Mouse (Mus musculus): ENCODE results near the gene Arid1b.

DNA sequence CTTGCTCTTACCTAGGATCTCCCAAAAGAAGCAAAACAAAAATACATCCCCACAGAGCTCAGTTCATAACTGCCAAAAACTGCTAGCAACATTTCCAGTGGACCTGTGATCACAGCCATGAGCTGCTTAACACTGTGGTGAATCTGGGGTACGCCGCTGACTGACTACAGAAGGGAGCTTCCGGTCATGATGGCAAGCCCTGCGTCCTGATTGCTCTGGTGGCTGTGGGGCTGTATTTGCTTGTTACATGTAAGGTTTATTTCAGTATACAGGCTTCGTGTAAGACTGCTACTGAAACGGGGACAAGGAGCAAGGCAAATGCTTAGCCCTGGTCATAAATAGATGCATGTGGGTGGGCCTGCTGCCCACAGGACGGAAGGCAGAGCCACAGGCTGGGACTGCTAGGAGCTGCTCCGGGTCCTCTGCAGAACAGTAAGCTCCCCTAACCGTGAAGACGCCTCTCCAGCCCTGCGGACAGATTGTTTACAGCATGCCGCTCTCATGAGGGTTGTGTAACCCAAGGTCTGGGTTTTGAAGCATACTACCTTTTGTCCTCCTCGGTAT is 291.8 kb downstream of the Arid1b start:
- no peak for TF ChIP-seq CTCF (IDR thresholded peaks at IDR 0.05)
- no peak for TF ChIP-seq EP300 (IDR thresholded peaks at IDR 0.05)

Data from lung, postnatal 0 days (tissue).